Mouse (Mus musculus): ENCODE results near the gene Snd1.

DNA sequence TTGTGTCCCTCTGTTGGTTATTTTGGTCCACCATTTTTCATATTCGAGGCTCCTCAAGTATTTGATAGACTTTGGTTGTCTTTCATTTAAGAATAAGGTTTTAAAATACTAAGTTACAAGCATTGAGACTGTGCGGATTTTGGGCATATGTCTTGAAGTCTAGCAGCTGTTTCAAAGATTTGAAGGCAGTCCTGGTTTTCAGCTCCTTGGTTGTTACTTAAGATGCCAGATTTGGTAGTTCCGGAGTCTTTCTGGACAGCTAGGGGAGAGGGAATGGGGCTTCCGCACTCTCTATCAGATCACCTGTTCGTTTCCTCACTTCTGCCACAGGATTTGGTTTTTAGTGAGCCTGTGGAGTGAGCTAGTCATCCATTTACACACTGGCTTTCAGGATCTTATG is 61.5 kb downstream of the Snd1 start:
- TF ChIP-seq CTCF (IDR thresholded peaks at IDR 0.05; ENCODE audit: low read depth): no peak
- TF ChIP-seq EP300 (IDR thresholded peaks at IDR 0.05; ENCODE audit: low read depth): no peak
